Comparison of ENCODE assay signal across 15 mouse cellular contexts in the genomic region with DNA sequence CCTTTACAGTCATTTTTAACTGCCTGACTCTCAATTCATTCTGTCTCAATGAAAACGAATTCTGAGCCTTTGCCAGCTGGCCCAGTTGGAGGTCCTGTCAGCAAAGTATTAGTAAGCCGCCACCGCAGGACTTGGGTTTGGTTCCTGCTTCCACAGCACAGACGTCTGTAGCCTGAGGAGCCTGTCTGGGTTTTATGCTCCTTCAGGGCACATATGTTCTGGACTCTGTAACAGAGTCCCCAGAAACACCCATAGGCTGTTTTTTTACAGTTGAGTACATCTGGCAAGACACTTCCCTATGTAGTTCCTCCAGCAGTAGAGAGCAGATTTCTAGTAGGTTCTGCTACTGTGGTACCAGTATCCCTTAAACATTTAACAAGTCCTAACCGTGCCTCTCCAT. TPM values are rescaled to one million over a fixed set of nuclear protein-coding genes. Genes with fewer than 3 reads are reported as not detected.
DNase-seq lines count a peak whose midpoint lies in the region; ATAC-seq lines count a peak whose summit lies in the region.
"Had no signal": no experiment of that assay in that cellular context is flagged by ENCODE, and none has a peak within 500 bp of the region (broad histone marks: within the 10 kb centered on the region; RNA-seq: fewer than 3 reads in every experiment).

No protein-coding gene starts in this region.

- H3K9ac ChIP-seq in intestine, embryonic 16.5 days (ENCODE audit: low read depth, low read length), result no peak overlapping the region
- H3K9ac ChIP-seq: embryonic facial prominence, embryonic 12.5 days had no signal

- no peaks in the 10 kb centered on the region for H3K27me3 ChIP-seq in intestine, embryonic 16.5 days (replicated peaks; ENCODE audit: control insufficient read depth, insufficient read depth, low read length)
- H3K27me3 ChIP-seq: embryonic facial prominence, embryonic 12.5 days had no signal

- peak; percentile 39 to 49 for DNase-seq in cerebellum, postnatal 14 days
- DNase-seq in cerebellum, adult 11-12 months, result no peak
- DNase-seq in kidney, adult 11 months, result peak; percentile 18
- DNase-seq in kidney, adult 9 months, result no peak
- peak; percentile 2 for DNase-seq in Muller cell, postnatal 12 days (ENCODE audit: inconsistent ontology term)
- peak; percentile 22 for DNase-seq in brain, adult 2 months (ENCODE audit: low read depth, low spot score)
- DNase-seq: gastrocnemius, postnatal 10 days; right cerebral cortex, postnatal 14 days had no signal

- H3K9me3 ChIP-seq in intestine, embryonic 16.5 days (ENCODE audit: control insufficient read depth, low read length), result no peaks in the 10 kb centered on the region
- H3K9me3 ChIP-seq: embryonic facial prominence, embryonic 12.5 days; megakaryocyte, embryonic 14.5 days had no signal

- no peaks in the 10 kb centered on the region for H3K4me1 ChIP-seq in intestine, embryonic 16.5 days (ENCODE audit: control insufficient read depth, insufficient read depth, low read length)
- H3K4me1 ChIP-seq: embryonic facial prominence, embryonic 12.5 days; megakaryocyte, embryonic 14.5 days had no signal

- WGBS in intestine, embryonic 16.5 days, result 79% methylated on average over 5 of the region's 5 CpGs

- H3K4me2 ChIP-seq in intestine, embryonic 16.5 days (ENCODE audit: low read depth, low read length), result no peak overlapping the region
- H3K4me2 ChIP-seq: embryonic facial prominence, embryonic 12.5 days; liver, embryonic 11.5 days had no signal

- no peaks in the 10 kb centered on the region for H3K36me3 ChIP-seq in intestine, embryonic 16.5 days (ENCODE audit: control insufficient read depth, insufficient read depth, low read length)

- ATAC-seq in intestine, embryonic 16.5 days, result no peak
- ATAC-seq: CD4-positive, CD25-positive, alpha-beta regulatory T cell, adult 4 months; intestine, postnatal 0 days had no signal

- no peak overlapping the region for H3K27ac ChIP-seq in intestine, embryonic 16.5 days (ENCODE audit: low read length)
- H3K27ac ChIP-seq: embryonic facial prominence, embryonic 12.5 days had no signal

- no peak overlapping the region for H3K4me3 ChIP-seq in intestine, embryonic 16.5 days (ENCODE audit: low read length)
- H3K4me3 ChIP-seq: embryonic facial prominence, embryonic 12.5 days; megakaryocyte, embryonic 14.5 days had no signal

RNA-seq across cellular contexts. Expression of a gene that starts 11.9 kb away (rescaled TPM):
- 71.2 and 71.9 TPM in 2 replicates for polyA plus RNA-seq in intestine, embryonic 16.5 days (2015; fragmentation: Nextera tagmentation; extraction: Ambion mirVana)

RNA-seq across cellular contexts. Expression of a gene that starts 28.0 kb away (rescaled TPM):
- polyA plus RNA-seq in intestine, embryonic 16.5 days (2015; fragmentation: Nextera tagmentation; extraction: Ambion mirVana), result not detected in 2 replicates
- polyA plus RNA-seq: CD4-positive, CD25-positive, alpha-beta regulatory T cell, adult 4 months; embryonic facial prominence, embryonic 12.5 days; intestine, postnatal 0 days; liver, embryonic 11.5 days; lung, embryonic 16.5 days had no signal

RNA-seq across cellular contexts. Expression of a gene that starts 42.4 kb away (rescaled TPM):
- 3.6 and 4.0 TPM in 2 replicates for polyA plus RNA-seq in intestine, embryonic 16.5 days (2015; fragmentation: Nextera tagmentation; extraction: Ambion mirVana)

Comparison
In these comparisons a context has a peak if more than half of its experiments do, and no peak if none do; other contexts are left out.
1. DNase-seq: peak in cerebellum, postnatal 14 days (2 of 2), kidney, adult 11 months (single experiment), Muller cell, postnatal 12 days (single experiment) and brain, adult 2 months (single experiment); none in cerebellum, adult 11-12 months (single experiment) and kidney, adult 9 months (single experiment).